Mouse (Mus musculus) urinary bladder, postnatal 25 days (tissue): Measurements from ENCODE around the gene Dlx1.

Experiments
- DNase-seq: peaks from one replicate; pipeline ENCODE4 v3.0.0; 2022; ENCODE audit warnings: low spot score

Dlx1 gene

DNA sequence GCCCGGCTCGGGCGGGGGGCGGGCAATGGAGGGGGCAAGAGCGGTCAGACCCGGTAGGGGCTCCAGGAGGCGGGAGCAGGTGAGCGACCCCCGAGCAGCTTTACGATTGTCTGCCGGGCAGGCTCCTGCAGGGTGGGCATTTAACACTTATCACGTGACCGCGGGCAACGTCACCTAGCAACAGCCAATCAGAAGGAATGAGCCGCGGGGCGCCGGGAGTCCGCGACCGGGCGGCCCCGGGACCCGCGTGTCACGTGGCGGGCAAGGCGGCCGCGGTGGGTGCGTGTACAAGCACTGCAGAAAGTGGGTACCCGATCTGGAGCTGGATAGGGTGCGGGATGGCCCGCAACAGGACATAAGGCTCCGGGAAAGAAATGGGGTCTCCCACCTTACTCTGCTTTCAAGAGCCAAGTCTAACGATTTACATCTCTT lies 18.7 kb downstream of the Dlx1 start, which contains the start of gene Dlx2:
TSS of gene Dlx2 (minus strand) at position 115 of the 432 bp plus-strand sequence.
- DNase-seq = no peak

DNA sequence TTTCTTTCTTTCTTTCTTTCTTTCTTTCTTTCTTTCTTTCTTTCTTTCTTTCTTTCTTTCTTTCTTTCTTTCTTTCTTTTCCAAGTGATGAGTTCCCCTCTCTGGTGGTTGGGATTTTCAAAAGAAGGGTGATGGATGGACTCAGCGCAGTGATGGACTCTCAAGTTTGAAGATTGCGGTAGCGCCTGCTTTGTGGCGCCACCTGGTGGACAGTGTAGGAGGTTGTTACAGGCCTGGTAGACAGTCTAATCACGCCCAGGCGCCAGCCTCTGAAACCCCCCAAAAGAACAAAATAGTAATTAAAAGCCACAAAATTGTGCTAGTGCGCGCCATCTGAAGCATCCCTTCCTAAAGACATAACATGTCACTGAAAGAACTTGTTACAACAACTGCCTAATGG lies 19.9 kb downstream of the Dlx1 start:
- DNase-seq = peak; percentile 73

DNA sequence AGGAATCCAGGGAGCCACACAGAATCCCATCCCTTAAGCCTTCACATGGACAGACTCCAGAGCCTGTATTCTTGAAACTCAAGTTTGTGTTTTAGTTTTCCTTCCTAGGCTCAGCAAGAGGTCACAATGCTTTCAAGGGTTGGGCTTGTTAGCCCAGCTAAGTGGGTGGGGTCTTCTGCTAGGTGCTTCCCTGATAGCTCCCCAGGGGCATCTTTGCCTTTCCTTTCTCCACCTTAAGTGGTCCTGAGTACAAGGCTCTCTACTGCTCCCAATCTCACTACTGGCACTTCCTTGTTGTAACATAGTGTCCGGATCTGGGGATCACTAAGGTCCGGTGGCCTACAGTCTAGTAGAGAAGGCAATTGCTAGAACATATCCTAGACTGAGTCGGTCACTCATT lies 22.4 kb downstream of the Dlx1 start:
- no peak for DNase-seq

DNA sequence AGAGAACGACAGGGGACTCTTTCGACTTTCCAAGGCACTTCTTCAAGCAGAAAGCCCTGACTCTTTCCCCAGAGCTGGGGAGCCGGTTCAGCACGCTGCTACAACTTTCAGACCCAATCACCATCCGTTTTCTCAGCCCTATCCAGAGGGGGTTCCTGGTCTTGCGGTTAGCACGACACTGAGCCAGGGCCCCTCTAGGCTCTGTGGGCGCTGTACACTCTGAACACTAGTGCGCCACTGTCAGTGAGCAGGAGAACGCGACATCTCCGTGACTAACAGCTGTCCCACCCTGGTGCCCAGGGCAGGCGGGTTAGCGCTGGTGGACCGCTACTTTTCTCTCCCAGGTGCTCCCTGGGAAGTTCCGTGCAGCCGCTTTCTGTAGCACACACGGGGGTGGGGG lies 23.8 kb downstream of the Dlx1 start:
- no peak for DNase-seq

DNA sequence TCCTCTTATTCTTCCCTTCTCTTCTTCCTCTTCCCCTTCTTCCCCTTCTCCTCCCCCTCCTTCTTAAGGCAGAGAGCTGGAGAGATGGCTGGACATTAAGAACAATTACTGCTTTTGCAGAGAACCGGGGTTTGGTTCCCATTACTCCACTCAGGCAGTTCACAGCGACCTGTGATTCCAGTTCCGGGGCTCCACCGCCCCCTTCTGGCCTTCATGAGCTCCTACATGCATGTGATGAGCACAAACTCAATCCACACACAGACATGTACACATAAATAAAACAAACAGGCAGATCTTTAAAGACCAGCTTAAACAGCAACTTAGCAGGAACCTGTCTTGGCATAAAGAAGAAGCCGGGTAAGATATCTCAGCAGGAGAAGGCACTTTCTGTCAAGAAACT lies 28.2 kb downstream of the Dlx1 start:
- DNase-seq = no peak

DNA sequence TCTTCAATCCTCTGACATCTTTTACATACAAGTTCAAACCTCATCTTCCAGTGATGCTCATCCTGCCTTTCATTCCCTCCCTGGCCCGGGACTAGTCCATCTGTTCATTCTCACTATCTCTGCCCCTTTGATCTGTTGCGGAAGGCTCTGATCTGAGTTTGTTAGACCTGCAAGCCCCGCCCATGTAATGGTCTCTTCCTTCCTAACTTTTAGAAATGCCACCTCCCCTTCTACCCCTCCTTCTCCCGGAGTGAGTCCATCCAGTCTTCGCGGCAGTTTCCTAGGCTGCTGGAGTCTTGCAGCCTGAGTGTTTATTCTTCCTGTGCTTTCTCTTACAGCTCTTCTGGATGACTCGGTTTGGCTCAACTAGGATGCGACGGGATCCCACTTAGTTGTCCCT lies 38.6 kb downstream of the Dlx1 start:
- DNase-seq = no peak

DNA sequence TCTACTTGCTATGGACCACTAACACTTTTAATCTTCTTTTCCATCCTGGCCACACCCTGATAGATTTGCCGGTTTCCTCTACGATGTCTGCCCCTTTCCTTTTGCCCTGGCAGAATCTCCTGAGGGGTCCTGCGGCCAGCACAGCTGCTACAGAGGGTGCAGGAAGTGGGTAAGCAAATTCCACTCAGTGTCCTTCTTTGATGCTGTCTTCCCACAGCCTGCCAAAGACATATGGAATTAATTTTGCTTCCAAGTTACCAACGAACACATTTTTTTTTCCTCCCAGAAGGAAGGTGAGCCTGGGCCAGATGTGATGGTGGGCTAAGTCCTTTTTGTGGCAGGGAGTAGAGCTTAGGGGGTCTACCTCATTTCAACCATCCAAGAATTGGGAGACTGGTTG lies 45.8 kb downstream of the Dlx1 start:
- no peak for DNase-seq

DNA sequence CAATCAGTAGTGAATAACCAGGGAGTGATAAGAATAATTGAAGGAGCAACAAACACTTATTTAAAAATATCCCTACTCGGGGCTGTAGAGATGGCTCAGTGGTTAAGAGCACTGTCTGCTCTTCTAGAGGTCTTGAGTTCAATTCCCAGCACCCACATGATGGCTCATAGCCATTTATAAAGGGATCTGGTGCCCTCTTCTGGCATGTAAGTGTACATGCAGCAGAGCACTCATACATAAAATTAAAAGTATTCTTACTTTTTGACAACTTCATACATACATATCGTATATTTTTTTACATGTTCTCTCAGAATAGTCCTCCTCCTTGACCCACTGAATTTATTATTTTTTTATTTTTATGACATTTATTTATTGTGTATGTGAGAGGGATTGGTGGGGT lies 49.1 kb downstream of the Dlx1 start:
- DNase-seq = no peak

DNA sequence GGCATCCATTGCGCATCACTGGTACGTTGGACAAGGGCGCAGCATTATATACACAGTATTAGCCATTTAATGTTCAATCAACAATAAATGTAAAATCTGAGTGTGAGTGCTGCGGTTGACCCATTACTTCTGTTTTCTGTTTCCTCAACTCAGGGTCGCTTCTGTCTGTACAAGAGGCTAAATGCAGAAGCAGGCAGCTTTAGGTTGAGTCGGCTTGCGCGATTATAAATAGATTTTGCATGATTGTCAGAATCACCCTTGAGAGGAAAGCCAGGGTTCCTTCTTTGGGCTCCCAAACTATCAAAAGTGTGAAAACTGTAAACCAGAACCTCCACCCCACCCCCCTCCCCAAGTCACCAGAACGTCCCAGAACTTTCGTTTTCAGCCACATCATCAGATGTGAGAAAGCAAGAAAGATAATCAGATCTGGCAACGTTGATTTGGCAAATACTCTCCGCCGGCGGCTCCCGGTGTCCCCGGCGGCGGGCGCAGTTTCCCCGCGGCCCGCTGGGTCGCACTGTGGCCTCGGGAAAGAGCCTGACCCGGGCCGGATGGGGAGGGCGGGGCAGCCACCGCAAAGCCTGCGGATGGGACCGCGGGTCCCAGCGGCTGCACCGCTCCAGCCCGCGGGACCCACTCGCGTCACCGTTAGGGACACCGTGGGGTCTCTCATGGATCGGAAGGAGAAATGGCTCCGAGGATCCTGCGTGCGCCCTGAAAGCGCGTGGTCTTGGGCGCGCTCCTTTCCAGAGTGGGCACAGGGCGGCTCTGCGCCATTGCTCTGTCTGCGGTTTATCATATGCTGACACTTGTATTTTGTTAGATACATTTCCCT lies 52.9 kb downstream of the Dlx1 start:
- peak; percentile 66 for DNase-seq

DNA sequence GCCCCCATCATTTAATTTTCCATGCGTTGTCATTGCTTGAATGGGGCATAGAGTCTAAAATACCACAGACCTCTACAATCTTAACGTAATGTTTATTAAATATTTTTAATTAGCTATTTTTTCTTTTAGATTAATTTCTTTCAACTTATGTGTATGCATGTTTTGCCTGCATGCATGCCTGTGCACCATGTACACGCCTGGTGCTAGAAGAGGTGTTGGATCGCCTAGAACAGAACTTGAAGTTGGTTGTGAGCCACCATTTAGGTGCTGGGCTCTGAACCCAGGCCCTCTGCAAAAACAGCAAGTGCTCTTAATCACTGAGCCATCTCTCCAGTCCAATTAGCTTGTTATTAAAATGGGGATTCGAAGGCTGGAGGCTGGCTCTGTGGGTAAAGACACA lies 53.6 kb downstream of the Dlx1 start:
- DNase-seq = no peak
